Mouse (Mus musculus) ES-Bruce4 (cell line): ENCODE measurements around the gene Rgs16.

Source experiments
- CTCF ChIP-seq: IDR thresholded peaks from one replicate; pipeline ENCODE4 v1.8.1; 2011; ENCODE audit warnings: low read depth, low read length
- EP300 ChIP-seq: IDR thresholded peaks from 2 replicates; pipeline ENCODE4 v1.6.1; 2011; ENCODE audit warnings: low read depth, low read length; ENCODE audit not compliant: insufficient read depth

DNA sequence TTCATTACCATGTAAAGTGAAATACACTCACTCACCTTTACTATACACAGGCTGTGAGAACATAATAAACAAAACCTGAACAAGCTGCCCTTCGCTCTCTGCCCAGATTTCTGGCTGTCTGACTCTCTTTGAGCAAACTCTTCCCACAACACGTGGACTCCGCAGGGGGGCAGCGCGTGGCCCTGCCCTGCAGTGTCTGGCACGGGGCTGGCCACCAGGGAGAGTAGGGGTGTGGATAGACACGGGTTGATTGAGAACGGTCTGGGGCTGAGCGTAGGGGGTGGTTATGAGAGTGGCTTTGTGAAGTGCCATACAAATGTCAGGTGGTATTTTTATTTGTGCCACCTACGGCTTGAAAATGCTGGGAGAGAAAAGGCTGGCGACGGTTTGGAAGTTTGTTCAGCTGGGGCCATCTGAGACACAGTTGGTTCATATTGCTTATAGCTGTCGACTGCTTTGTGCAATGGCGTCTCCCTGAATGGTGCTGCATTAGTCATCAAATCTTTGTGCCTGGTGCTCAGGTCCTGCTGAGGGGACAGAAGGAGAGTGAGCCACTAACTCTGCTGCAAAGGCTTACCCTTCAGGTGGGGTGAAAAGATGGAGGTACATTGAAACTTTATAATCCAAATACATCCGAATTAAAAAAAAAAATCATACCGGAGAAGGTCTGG lies 42.4 kb upstream of the Rgs16 start:
- TF ChIP-seq CTCF (no peak), EP300 (no peak)
